Mouse (Mus musculus) E14TG2a.4 (cell line): ENCODE measurements around the gene Rab40c.

Experiments
- H3K27me3 ChIP-seq: 2 replicates; pipeline ENCODE4 v1.6.1; 2014; ENCODE audit warnings: low read length, control low read depth; ENCODE audit not compliant: insufficient read depth
- H3K36me3 ChIP-seq: 2 replicates; pipeline ENCODE4 v1.6.1; 2014; ENCODE audit warnings: low read length, control low read depth; ENCODE audit not compliant: insufficient read depth
- H3K4me1 ChIP-seq: replicated peaks from 2 replicates; pipeline ENCODE4 v1.6.1; 2014; ENCODE audit warnings: low read depth, low read length, control low read depth
- H3K4me3 ChIP-seq: replicated peaks from 2 replicates; pipeline ENCODE4 v1.5.1; 2014; ENCODE audit warnings: mild to moderate bottlenecking, low read length
- H3K9me3 ChIP-seq: 2 replicates; pipeline ENCODE4 v1.6.1; 2014; ENCODE audit warnings: low read length, control low read depth
- CTCF ChIP-seq: conservative IDR thresholded peaks from 2 replicates; pipeline ENCODE4 v1.5.1; 2014; ENCODE audit warnings: low read length
- NANOG ChIP-seq: IDR thresholded peaks from 2 replicates; pipeline ENCODE4 v1.6.1; 2014; ENCODE audit warnings: borderline replicate concordance, low read length, mixed read lengths
- POU5F1 ChIP-seq: IDR thresholded peaks from 2 replicates; pipeline ENCODE4 v1.6.1; 2014; ENCODE audit warnings: low read length, borderline replicate concordance

The Rab40c gene

DNA sequence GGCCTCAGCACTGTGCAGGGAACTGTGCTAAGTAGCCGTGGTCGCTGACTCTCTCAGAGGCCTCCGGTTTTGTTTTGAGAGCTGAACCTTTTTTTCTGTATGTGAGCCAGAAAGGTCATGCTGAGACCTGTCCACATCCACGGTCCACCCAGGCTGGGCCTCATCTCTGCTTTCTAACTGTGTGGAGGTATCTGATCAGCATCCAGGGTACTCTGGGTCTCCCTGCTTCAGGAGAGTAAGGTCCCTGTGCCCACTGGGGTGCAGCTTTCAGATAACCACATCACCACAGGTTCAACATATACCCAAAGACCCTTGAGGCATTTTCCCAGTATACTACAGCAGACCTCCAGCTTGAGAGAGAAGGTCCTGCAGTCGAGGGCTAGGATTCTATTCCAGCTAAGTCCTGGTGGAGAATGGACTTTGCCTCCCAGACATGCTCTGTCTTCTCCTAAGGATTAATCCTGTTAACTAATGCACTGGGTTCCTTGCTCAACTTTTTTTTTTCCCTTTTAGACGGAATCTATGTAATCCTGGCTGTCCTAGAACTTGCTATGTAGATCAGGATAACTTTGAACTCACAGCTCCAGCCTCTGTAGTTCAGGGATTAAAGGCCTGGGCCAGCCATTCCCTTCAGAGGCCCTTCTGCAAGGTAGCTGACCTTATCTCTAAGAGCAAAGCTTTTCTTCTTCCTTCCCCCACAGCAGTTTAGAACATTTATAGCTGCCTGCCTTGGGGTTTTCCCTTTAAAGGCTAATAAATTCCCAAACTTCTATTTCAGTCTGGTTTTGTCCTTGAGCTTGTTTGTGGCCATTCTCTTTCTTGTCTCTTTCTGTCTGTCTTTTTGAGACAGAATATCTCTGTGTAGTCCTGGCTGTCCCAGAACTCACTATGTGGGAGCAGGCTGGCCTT is 57.6 kb downstream of the Rab40c start:
- Histone ChIP-seq H3K27me3 (no peaks in the 10 kb centered on the region; the same call in 1 of the 2 replicates), H3K4me3 (peak overlapping the region; percentile 88), H3K9me3 (no peaks in the 10 kb centered on the region), H3K4me1 (peaks cover 42% of the 10 kb centered on the region), H3K36me3 (peaks cover 31% of the 10 kb centered on the region)
- TF ChIP-seq CTCF (no peak), POU5F1 (no peak), NANOG (no peak)

DNA sequence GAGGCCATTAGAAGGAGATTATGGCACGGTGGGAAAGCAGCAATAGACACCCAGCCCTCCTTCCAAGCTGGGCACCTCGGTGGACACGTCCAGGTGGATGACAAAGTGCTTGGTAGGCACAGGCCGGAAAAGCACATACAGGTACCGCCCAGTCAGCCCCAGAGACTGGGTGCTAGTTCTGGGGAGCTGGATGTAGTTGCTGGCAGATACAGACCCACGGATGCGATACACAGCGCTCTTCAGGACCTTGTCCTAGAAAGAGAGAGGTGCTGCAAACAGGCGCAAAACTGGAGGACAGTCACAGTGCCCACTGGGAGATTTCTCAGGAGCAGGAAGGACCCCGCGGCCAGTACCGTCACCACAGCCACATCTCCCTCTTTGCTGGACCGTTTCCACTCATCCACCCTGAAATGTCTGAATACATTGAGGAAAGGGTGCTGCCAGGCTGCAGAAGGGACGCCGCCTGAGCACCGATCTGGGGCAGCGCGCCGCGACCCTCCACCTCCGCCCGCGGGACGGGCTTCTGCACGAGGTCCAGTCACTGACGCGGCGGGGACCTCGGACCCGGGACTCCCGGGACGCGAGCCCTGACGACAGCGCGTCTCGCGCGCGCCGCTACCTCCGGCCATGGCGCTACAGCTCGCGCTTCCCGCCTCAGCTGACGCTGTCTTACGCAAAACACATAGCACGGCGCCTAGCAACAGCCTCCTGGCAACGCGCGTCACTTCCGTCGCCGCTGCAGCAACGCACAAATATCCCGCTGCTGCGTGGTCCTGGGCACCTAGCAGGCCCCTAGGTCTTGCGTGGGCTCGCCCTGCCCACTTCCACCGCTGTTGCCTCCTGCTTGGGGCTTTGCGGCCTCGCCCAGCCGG is 58.5 kb downstream of the Rab40c start, which contains the start of gene Wdr90:
TSS of gene Wdr90 (minus strand) at position 670 of the 872 bp plus-strand sequence.
- TF ChIP-seq POU5F1: no peak
- no peak for TF ChIP-seq CTCF
- no peak for TF ChIP-seq NANOG
- no peaks in the 10 kb centered on the region; the same call in 1 of the 2 replicates for H3K27me3 ChIP-seq
- H3K4me3 ChIP-seq: peak within 1 kb of the TSS; percentile 88
- H3K36me3 ChIP-seq: peaks cover 33% of the 10 kb centered on the region
- H3K9me3 ChIP-seq: no peaks in the 10 kb centered on the region
- peaks cover 37% of the 10 kb centered on the region for H3K4me1 ChIP-seq

DNA sequence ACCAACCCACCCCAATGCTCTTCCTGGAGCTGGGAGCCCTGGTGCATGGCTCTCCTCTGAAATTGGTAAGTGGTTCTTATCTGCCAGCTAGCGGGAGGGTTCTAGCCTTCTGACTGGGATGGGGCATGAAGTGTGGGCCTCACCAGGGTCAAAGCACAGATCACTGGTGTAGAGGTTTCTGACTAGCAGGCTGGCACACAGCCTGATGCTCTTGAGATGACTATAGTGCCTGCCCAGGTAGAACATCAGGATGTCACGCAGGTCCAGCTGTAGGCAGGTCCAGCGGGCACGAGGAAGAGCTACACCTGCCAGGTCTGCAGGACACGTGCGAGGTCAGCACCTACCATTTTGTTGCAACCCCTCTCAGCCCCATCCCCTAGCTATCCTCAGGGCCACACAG is 59.3 kb downstream of the Rab40c start:
- H3K4me1 ChIP-seq: peaks cover 37% of the 10 kb centered on the region
- TF ChIP-seq CTCF (no peak), NANOG (no peak), POU5F1 (no peak)
- H3K9me3 ChIP-seq: no peaks in the 10 kb centered on the region
- H3K27me3 ChIP-seq: no peaks in the 10 kb centered on the region; the same call in 1 of the 2 replicates
- 0 out of 2 replicates have a peak overlapping the region, but pooled peaks have one; percentile 88 for H3K4me3 ChIP-seq
- peaks cover 35% of the 10 kb centered on the region for H3K36me3 ChIP-seq

DNA sequence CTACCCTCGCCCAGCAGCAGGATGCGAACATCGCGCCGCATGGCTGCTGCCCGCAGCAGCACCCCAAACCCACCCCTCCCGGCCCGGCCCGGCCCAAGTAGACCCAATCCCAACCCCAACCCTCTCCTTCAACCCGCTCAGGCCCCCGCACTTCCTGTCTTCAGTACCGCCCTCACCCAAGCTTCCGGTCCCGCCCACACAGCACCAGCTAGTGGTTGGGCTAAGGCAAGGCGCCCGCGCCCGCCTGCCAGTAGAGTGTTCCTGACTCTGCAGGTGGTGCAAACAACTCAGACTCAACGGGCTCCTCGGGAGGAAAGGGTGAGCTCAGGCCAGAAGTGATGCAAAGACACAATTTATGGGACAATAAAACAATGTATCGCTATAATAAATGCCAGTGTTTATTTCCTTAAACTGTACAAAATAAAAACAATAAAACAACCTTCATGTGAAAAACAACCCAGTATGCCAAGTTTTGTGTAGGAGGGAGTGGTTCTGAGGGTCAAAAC is 75.1 kb downstream of the Rab40c start, which contains the start of gene Rhot2:
TSS of gene Rhot2 (minus strand) at position 456 of the 506 bp plus-strand sequence.
- Histone ChIP-seq H3K4me1 (peaks cover 35% of the 10 kb centered on the region), H3K4me3 (peak within 1 kb of the TSS; percentile 90), H3K27me3 (no peaks in the 10 kb centered on the region), H3K36me3 (peaks cover 86% of the 10 kb centered on the region), H3K9me3 (no peaks in the 10 kb centered on the region)
- TF ChIP-seq CTCF (no peak; the same call in 1 of the 2 replicates), POU5F1 (no peak), NANOG (no peak)

DNA sequence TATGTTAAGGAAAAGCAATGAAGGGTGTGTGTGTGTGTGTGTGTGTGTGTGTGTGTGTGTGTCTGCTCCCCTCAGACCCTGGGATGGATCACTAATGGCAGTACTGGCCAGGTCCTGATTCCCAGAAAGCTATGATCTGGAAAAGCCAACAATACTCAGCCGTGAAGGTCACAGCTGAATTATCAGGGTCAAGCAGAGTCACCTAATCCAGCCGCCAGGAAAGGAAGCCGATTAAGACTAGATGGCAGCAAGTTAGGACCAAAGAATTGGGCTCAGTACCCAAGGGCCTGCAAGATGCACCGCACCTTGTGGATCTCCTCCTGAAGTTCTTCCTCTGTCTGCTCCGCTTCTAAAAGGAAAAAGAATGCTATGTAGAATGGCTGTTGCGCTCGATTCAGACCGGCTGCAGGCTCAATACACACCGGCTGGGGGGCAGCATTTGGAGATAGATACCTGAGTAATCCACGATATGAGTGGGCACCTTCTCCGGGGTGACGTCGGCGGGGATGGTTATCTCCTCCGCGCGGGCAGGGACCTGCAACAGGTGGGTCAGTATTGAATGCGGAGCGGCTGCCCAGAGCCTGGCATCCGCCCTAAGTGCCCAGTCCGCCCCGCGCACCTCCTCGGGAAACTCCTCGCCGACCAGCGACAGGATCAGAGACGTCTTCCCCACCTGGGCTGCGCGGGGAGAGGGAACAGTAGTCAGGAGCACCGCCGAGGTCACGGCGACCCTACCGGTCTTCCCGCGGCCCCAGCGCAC is 75.7 kb downstream of the Rab40c start:
- Histone ChIP-seq H3K27me3 (no peaks in the 10 kb centered on the region), H3K4me1 (peaks cover 37% of the 10 kb centered on the region), H3K36me3 (peaks cover 86% of the 10 kb centered on the region), H3K4me3 (peak overlapping the region; percentile 90), H3K9me3 (no peaks in the 10 kb centered on the region)
- TF ChIP-seq CTCF: no peak

DNA sequence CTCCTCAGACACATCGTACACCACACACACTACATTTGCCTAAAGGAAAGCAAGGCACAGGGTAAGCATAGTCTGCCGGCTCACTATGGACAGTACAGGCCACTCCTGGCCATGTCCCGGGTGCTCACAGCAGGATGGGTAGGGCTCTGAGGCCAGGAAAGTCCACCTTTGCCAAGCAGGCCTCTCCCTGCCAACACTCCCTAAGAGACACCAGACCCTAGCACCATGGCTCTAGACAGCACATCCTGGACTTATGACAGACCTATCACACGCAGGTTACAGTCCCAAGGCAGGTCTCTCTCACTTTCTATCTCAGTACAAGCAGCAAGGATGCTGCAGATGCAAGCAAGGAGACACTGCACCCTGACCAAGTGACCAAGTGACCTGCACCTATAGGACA is 76.4 kb downstream of the Rab40c start:
- peaks cover 86% of the 10 kb centered on the region for H3K36me3 ChIP-seq
- TF ChIP-seq POU5F1 (no peak), CTCF (no peak), NANOG (no peak)
- no peaks in the 10 kb centered on the region for H3K9me3 ChIP-seq
- H3K4me1 ChIP-seq: peaks cover 37% of the 10 kb centered on the region
- no peaks in the 10 kb centered on the region for H3K27me3 ChIP-seq
- no peak overlapping the region; the same call in 1 of the 2 replicates for H3K4me3 ChIP-seq

DNA sequence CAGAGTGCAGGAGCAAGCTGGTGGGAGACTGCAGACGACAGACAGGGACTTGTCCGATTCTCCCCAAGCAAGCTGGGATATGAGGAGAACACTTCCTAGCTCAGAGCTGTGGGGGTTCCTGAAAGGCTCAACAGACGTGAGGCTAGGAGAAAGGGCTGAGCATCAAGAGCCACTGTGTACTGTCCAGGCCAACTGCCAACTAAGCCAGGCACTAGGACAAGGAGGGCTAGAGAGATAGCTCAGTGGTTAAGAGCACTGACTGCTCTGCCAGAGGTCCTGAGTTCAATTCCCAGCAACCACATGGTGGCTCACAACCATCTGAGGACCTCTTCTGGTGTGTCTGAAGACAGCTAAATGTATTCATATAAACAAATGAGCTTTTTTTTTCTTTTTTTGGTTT is 77.0 kb downstream of the Rab40c start:
- Histone ChIP-seq H3K4me1 (peaks cover 43% of the 10 kb centered on the region), H3K27me3 (no peaks in the 10 kb centered on the region), H3K36me3 (peaks cover 86% of the 10 kb centered on the region), H3K4me3 (no peak overlapping the region), H3K9me3 (no peaks in the 10 kb centered on the region)
- TF ChIP-seq CTCF: no peak
